Mouse (Mus musculus) heart, adult 2 months (tissue): ENCODE data around the gene Gm2a.

ENCODE experiments used
- CTCF ChIP-seq: fragments of 200-600 bp; IDR thresholded peaks from 2 replicates; pipeline ENCODE4 v1.8.1; 2022; ENCODE audit warnings: antibody characterized with exemption, mild to moderate bottlenecking, moderate library complexity
- EP300 ChIP-seq: fragments of 200-500 bp; IDR thresholded peaks from 2 replicates; pipeline ENCODE4 v1.6.1; 2011; ENCODE audit warnings: low read depth, low read length, control low read depth; ENCODE audit not compliant: insufficient read depth
- POLR2A ChIP-seq: fragments of 200-500 bp; IDR thresholded peaks from 2 replicates; pipeline ENCODE4 v1.6.1; 2011; ENCODE audit warnings: mild to moderate bottlenecking, low read depth, low read length, control low read depth; ENCODE audit not compliant: insufficient read depth

DNA sequence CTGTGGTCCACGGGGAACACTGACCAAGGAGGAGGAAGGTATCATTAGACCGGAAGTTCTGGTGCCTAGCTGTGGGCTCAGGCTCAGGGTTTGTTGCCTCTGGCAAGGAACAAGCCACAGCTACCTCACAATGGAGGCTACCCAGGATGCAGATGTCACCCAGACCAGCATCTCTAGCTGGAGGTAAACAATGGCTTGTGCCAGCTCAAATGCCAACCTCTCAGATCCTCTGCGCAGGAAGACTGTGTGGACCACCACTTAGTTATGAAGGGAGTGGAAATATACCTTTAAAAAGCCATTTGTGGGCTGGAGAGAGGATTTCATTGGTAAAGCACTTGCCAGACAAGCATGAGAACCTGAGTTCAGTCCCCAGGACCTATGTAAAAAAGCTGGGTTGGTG, 53.7 kb downstream of the Gm2a start, which contains the start of gene Slc36a3:
- TF ChIP-seq EP300 (no peak), POLR2A (no peak), CTCF (no peak)
